Comparison of ENCODE assay signal across 9 mouse cellular contexts in genomic region chr6:56373046-56373751, GRCm38 (mm10).
DNase-seq lines count a peak whose midpoint lies in the region; ATAC-seq lines count a peak whose summit lies in the region.
"Had no signal": no experiment of that assay in that cellular context is flagged by ENCODE, and none has a peak within 500 bp of the region (broad histone marks: within the 10 kb centered on the region; RNA-seq: fewer than 3 reads in every experiment).

No protein-coding gene starts in this region.

- H3K9me3 ChIP-seq in lung, embryonic 16.5 days (ENCODE audit: control insufficient read depth, low read length) = no peaks in the 10 kb centered on the region
- H3K9me3 ChIP-seq in embryonic facial prominence, embryonic 15.5 days (replicated peaks) = no peaks in the 10 kb centered on the region
- H3K9me3 ChIP-seq in neural tube, embryonic 13.5 days = no peaks in the 10 kb centered on the region
- H3K9me3 ChIP-seq: lung, embryonic 15.5 days had no signal

- peak; percentile 57; the same call in 1 of the 2 replicates for ATAC-seq in frontal cortex, adult (ENCODE audit: low TSS enrichment)
- 0 out of 2 replicates have a peak, but pooled peaks have one; percentile 41 for ATAC-seq in lung, embryonic 16.5 days (ENCODE audit: low read depth)
- ATAC-seq in embryonic facial prominence, embryonic 15.5 days (ENCODE audit: insufficient number of reproducible peaks, low FRiP score, low TSS enrichment, low read depth) = peak; percentile 29; the same call in 1 of the 2 replicates
- peak; percentile 83 for ATAC-seq in neural tube, embryonic 13.5 days (ENCODE audit: low read depth)

- no peak overlapping the region for H3K27ac ChIP-seq in lung, embryonic 16.5 days (ENCODE audit: low read length)
- no peak overlapping the region for H3K27ac ChIP-seq in embryonic facial prominence, embryonic 15.5 days (replicated peaks)
- peak overlapping the region; percentile 72 for H3K27ac ChIP-seq in neural tube, embryonic 13.5 days (replicated peaks)
- H3K27ac ChIP-seq: lung, embryonic 15.5 days had no signal

- H3K9ac ChIP-seq in lung, embryonic 16.5 days (ENCODE audit: low read length) = no peak overlapping the region
- H3K9ac ChIP-seq in embryonic facial prominence, embryonic 15.5 days = no peak overlapping the region
- no peak overlapping the region for H3K9ac ChIP-seq in neural tube, embryonic 13.5 days
- H3K9ac ChIP-seq: lung, embryonic 15.5 days had no signal

- H3K4me2 ChIP-seq in lung, embryonic 16.5 days (ENCODE audit: low read depth, low read length) = no peak overlapping the region
- no peak overlapping the region for H3K4me2 ChIP-seq in embryonic facial prominence, embryonic 15.5 days (replicated peaks)
- no peak overlapping the region for H3K4me2 ChIP-seq in neural tube, embryonic 13.5 days
- H3K4me2 ChIP-seq: lung, embryonic 15.5 days had no signal

- H3K4me3 ChIP-seq in lung, embryonic 16.5 days (ENCODE audit: low read length) = no peak overlapping the region
- H3K4me3 ChIP-seq in embryonic facial prominence, embryonic 15.5 days (replicated peaks) = no peak overlapping the region
- H3K4me3 ChIP-seq in neural tube, embryonic 13.5 days = no peak overlapping the region
- H3K4me3 ChIP-seq: lung, embryonic 15.5 days had no signal

- 24% methylated on average over 10 of the region's 10 CpGs for WGBS in lung, embryonic 16.5 days
- 50% methylated on average over 10 of the region's 10 CpGs for WGBS in embryonic facial prominence, embryonic 15.5 days
- WGBS in neural tube, embryonic 13.5 days = 44% methylated on average over 10 of the region's 10 CpGs

- DNase-seq in frontal cortex, postnatal 25 days (ENCODE audit: low spot score in 2 of 2) = no peak
- DNase-seq in lung, postnatal 25 days (ENCODE audit: low spot score) = no peak
- no peak for DNase-seq in urinary bladder, postnatal 10 days (ENCODE audit: low spot score)
- DNase-seq in ovary, postnatal 10 days (ENCODE audit: low spot score) = no peak

- no peaks in the 10 kb centered on the region for H3K27me3 ChIP-seq in lung, embryonic 16.5 days (ENCODE audit: control insufficient read depth, insufficient read depth, low read depth, low read length)
- H3K27me3 ChIP-seq in embryonic facial prominence, embryonic 15.5 days = no peaks in the 10 kb centered on the region
- H3K27me3 ChIP-seq in neural tube, embryonic 13.5 days = no peaks in the 10 kb centered on the region
- H3K27me3 ChIP-seq: lung, embryonic 15.5 days had no signal

- no peaks in the 10 kb centered on the region for H3K36me3 ChIP-seq in lung, embryonic 16.5 days (ENCODE audit: control insufficient read depth, insufficient read depth, low read length)
- H3K36me3 ChIP-seq in embryonic facial prominence, embryonic 15.5 days = no peaks in the 10 kb centered on the region
- H3K36me3 ChIP-seq in neural tube, embryonic 13.5 days = no peaks in the 10 kb centered on the region
- H3K36me3 ChIP-seq: lung, embryonic 15.5 days had no signal

- no peaks in the 10 kb centered on the region for H3K4me1 ChIP-seq in lung, embryonic 16.5 days (replicated peaks; ENCODE audit: control insufficient read depth, insufficient read depth, low read length)
- no peaks in the 10 kb centered on the region for H3K4me1 ChIP-seq in embryonic facial prominence, embryonic 15.5 days
- H3K4me1 ChIP-seq in neural tube, embryonic 13.5 days (replicated peaks) = peaks cover 26% of the 10 kb centered on the region
- H3K4me1 ChIP-seq: lung, embryonic 15.5 days had no signal

Comparison
In these comparisons a context has a peak if more than half of its experiments do, and no peak if none do; other contexts are left out.
1. ATAC-seq: peak in every context shown above with its lines; median percentile 83 in neural tube, embryonic 13.5 days; 57 in frontal cortex, adult; 41 in lung, embryonic 16.5 days; 29 in embryonic facial prominence, embryonic 15.5 days.